Mouse (Mus musculus) hematopoietic stem cell, adult 5-6 weeks (primary cell): Measurements from ENCODE around the gene Ing5. TPM values are rescaled to one million over a fixed set of nuclear protein-coding genes. Genes with fewer than 3 reads are reported as not detected.
"Not testable (repeated sequence)": the region's sequence is repeated elsewhere in the genome, so short reads cannot be mapped to it uniquely, and the experiment has no call there.

Experiments
- ATAC-seq, 2 experiments: fragments of 125-278 bp in 1 of 2; replicated peaks in 1 of 2; 2 replicates each; pipeline ENCODE4 v1.8.0; 2016 to 2017; ENCODE audit warnings: inconsistent platforms in 2 of 2, mild to moderate bottlenecking in 2 of 2, moderate number of reproducible peaks in 2 of 2, low read depth in 1 of 2, moderate TSS enrichment in 1 of 2; ENCODE audit not compliant: low FRiP score in 2 of 2, poor library complexity in 2 of 2, severe bottlenecking in 2 of 2, insufficient read depth in 1 of 2, low TSS enrichment in 1 of 2
- total RNA-seq: library from RNA; stranded (forward); fragments of 172-1452, 232-1000 nt; gene quantifications from 2 replicates; pipeline ENCODE4 v1.2.3, GENCODE M21; 2017

The Ing5 gene
- total RNA-seq: 37.6 and 48.7 TPM in 2 replicates

DNA sequence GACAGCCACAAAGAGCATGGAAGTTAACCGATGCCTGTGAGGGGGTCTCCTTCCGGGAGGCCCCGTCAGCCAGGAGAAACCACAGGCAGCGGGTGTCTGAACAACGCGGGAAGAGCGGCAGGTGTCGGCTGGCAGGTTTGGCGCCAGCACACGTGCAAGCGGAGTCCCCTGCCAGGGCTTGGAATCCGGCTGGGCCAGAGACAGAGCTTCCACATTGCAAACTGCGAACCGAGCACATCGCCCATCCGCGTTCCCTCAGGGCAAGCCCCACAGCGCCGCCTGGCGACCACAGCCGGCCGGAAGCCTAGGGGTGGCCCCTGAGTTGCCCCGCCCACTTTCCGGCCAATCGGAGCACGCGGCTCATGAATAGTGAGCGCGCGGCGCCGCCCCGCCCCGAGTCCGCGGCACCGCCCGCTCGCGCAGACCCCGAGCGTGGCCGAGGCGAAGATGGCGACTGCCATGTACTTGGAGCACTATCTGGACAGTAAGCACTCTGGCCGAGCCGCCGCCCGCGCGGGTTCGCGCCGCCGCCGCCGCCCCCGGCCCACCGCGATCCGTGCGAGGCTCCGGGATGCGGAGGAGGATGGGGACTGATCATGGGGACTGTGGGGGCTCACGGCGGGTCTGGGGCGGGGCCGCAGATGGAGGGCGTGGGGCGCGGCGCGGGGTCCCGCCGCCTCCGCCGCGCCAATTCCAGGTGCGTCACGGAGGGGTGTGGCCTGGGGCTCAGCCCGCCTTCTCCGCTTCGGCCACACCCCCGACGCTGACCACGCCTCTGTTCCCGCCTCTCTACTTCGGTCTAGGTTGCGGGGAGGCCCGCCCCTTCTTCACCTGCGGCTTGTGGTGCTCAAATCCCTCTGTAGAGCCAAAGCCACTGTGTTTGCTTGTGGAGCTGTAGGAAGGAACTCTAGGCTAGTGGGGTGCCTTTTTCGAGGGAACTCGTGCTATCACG, at the start of gene Ing5:
Ing5 (plus strand) TSS at position 410 of the 952 bp plus-strand sequence.
- ATAC-seq: peak; percentile 70 to 80

- peak; percentile 68 to 69 for ATAC-seq
Observed at GRCm38 (mm10) chr1:93754573-93755290, 49.0 kb upstream of the Ing5 start, which contains the start of gene Thap4. Thap4 (minus strand) TSS chr1:93754864.

- no peak for ATAC-seq
Observed at GRCm38 (mm10) chr1:93755291-93755610, 48.5 kb upstream of the Ing5 start.

- no peak for ATAC-seq
Observed at GRCm38 (mm10) chr1:93755618-93756017, 48.1 kb upstream of the Ing5 start.

- ATAC-seq: no peak
Observed at GRCm38 (mm10) chr1:93756154-93756553, 47.6 kb upstream of the Ing5 start.

DNA sequence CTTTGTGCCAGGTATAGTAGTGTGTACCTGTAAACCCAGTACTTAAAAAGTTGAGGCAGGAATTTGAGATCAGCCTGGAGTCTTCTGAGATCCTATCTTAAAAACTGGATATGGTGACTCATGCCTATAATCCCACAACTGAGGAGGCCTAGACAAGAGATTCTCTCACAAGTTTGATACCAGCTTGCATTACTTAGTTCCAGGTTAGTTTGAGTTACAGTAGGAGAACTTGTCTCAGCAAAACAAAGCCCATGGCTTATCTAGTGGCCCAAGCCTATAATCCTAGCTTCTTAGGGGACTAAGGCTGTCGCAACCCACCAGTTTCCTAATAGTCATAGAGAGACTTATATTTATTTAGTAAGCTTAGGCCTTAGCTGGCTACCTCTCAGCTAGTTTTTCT, 43.7 kb upstream of the Ing5 start:
- no peak for ATAC-seq

DNA sequence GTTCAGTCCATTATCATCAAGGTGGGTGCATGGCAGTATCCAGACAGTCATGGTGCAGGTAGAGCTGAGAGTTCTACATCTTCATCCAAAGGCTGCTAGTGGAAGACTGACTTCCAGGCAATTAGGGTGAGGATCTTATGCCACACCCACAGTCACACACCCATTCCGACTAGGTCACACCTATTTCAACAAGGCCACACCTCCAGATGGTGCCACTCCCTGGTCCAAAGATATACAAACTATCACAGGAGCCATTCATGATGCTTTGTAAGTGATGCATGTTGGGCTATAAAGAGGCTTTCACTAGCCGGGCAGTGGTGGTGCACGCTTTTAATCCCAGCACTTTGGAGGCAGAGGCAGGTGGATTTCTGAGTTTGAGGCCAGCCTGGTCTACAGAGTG, 40.2 kb upstream of the Ing5 start:
- not testable (repeated sequence) for ATAC-seq

GRCm38 (mm10) chr1:93764871-93765591, 38.7 kb upstream of the Ing5 start:
- peak in 1 of 2 experiments; percentile 10; a peak in 1 of 4 replicates for ATAC-seq

- no peak for ATAC-seq
Observed at GRCm38 (mm10) chr1:93767600-93767999, 36.2 kb upstream of the Ing5 start.

DNA sequence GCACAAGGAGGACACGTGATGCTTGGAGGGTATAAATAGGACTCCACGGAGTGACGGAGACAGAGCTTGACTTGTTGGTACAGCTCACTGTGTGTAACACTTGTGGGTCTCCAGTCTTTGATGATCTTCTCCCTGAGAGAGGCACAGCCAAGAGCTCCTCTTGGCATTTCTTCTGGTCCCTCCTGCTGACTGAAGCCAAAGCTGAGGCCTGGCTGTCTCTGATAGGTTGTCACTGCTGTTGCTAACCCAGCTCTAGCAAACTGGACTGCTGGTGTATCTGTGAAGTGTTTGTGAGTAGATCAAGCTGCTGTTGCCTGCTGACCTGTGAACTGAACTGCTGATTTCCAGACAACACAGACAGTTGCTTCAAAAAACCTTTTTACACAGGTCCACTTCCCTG, 33.9 kb upstream of the Ing5 start:
- ATAC-seq: no peak

DNA sequence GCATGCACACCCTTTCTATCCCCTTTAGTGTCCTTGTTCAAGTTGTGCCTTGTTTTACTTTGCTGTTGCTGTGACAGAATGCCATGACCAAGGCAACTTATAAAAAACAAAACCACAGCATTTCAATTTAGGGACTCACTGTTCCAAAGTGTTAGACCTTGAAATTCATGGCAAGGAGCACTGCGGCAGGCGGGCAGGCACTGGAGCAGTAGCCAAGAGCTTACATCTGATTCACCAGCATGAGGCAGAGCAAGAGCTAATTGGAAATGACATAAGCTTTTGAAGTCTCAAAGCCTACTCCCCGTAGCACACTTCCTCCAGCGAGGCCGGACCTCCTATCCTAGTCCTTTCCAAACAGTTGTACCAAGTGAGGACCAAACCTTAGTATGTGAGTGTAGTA, 27.1 kb upstream of the Ing5 start:
- no peak for ATAC-seq

- ATAC-seq: no peak
Observed at GRCm38 (mm10) chr1:93786912-93787311, 16.9 kb upstream of the Ing5 start.

DNA sequence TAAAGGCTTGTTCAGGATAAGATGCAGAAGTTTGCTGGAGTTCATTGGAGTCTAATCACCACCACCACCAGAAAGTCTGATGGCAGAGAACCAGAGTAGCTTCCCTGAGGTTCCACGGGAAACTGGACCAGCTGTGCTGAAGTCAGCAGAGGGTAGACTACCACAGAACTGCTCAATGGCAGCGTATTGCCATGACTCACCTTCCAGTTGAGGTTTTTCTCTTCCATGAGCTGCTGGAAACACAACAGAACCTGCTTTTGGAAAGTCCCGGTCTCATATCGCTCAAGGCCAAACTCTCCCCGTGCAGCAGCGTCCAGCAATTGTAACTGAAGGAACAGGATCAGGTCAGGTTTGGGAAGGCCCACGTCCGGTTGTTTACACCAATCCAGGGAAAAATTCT, 9.2 kb upstream of the Ing5 start:
- ATAC-seq: no peak

- ATAC-seq: no peak
Observed at GRCm38 (mm10) chr1:93795886-93796285, 7.9 kb upstream of the Ing5 start.

DNA sequence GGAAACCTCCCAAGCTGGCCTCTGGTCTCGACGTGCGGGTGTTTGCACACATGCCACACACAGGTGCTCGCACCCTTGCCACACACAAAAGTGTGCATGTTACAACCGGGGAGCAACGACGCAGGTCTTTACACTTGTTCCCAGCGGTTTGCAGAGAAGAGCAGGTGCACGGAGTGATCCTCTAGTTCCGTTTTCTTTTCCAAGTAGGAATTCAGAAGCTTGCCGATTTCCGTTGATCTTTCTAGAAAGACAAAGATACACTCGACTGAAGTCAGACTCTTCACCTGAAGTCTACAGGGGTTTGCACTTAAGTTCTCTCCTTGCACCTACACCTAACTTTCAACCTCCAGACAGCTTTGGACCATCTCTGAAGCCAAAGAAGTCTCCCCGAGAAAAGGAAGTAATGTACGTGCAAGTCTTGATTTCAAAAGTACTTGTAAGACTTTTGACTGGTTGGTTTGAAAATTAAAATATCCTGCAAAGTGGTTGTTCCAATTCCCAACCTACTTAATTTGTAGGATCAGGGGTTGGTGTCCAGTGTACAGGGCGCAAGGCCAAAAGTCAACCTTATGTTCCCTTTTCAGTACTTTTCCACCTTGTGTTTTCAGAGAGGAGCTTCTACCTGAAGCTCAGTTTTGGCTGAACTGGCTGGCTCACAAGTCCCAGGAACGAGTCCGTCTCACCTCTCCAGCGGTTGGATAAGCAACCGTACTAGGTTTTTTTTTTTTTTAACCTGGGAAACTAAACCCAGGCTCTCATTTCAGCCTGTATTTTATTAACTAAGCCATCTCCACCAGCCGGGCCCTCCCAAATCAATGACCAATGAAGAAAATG, 2.9 kb upstream of the Ing5 start:
- ATAC-seq: no peak

GRCm38 (mm10) chr1:93801741-93802238, 2.0 kb upstream of the Ing5 start, which contains the start of gene Dtymk:
Dtymk (minus strand) TSS chr1:93801934.
- peak; percentile 76 to 82 for ATAC-seq

DNA sequence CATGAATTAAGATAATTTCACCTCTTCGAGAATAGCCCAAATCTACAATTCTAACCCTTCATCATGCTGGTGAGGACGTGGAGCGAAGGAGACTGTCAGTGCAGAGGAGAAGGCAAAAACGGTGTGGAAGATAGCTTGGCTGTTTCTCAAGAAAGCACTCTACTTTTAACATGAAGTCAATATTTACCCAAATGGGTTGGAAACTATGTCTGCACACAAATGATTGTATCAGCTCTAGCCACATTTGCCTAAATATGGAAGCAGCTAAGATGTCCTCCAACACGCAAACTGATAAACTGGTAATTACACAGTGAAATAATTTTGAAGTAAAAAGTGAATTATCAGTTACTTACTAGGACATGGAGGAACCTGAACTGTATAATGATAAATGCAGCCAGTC, 994 bp upstream of the Ing5 start:
- ATAC-seq: no peak
